Mouse (Mus musculus): ENCODE results near the gene Serpina1e.
"Not testable (repeated sequence)": the region's sequence is repeated elsewhere in the genome, so short reads cannot be mapped to it uniquely, and the experiment has no call there.

Gene Serpina1e

DNA sequence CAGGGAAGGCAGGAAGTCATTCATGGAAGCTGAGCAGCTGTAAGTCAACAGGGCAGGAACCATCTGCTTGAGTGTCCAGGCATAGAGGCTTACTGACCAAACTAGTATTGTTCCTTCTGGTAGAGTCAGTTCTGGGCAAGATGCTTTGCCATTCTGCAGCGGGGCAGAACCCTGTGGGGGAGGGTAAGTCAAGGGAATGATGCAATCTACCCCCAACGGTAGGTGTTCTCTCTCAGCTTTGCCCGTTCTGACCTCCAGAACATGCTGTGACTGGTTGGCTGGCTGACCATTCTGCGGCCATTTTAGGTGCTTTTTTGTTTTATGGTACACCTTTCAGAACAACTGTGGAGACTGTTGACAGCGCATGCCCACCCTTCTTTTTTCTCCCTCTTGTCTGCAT is 3.6 kb upstream of the Serpina1e start:
- no peak for DNase-seq

GRCm38 (mm10) chr12:103961716-103962115 is 2.9 kb upstream of the Serpina1e start:
- DNase-seq: no peak

- not testable (repeated sequence) for DNase-seq
Measured at GRCm38 (mm10) chr12:103956555-103956954, 2.2 kb downstream of the Serpina1e start.

DNA sequence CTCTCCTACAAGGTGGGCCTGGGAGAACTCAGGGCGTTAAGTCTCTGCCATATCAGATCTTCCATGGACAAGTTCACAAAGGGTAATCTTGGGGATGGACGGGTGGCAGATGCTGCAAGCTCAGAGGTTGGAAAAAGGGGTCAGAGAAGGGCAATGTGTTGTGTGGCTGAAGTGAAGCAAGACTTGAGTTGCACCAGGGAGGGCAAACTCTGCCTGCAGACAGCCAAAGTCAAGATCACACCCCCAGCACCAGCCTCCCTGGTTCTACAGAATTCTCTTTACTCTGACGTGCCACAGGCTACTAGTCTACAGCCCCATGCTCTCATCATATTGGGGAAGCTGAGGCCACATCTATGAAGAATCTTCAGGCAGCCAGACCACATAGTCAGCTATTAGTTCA is 5.8 kb downstream of the Serpina1e start:
- DNase-seq: not testable (repeated sequence)

DNA sequence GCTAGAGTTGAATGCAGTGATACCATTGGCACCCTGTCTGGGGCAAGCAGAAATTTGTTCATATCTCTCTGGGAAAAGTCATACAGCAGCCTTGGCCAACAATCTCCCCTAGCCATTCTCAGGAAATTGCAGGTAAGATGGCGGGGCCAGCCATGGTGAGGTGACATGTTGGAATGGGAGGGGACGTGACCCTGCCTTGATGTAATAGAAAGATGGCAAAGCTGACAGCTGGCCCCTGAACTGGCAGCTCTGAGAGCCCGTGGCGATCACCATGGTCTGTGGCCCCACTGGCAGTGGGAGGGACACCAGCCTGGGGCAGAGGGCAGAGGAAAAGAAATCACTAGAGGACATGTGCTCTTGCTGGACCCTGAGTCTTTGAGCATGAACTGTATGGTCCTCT is 12.5 kb downstream of the Serpina1e start:
- DNase-seq: no peak

DNA sequence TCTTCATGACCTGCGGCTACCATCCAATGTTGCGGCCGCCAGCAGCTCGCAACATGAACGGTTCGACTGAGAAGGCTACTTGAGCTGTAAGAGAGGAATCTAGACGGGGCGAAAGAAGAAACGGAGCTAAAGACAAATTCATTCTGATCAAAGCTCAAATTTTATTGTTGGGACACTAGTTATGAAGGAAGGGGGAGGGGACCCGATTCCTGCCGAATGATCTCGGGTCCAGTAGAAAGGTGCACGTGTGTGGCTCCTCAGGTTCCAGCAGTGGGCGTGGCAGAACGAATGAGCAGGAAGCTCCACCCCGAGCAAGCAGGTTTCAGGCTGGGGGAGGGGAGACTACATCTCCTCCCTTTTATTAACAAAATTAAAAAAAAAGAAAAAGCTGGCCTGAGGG is 49.6 kb downstream of the Serpina1e start:
- DNase-seq: not testable (repeated sequence)

- not testable (repeated sequence) for DNase-seq
Measured at GRCm38 (mm10) chr12:103907746-103908145, 51.0 kb downstream of the Serpina1e start.

DNA sequence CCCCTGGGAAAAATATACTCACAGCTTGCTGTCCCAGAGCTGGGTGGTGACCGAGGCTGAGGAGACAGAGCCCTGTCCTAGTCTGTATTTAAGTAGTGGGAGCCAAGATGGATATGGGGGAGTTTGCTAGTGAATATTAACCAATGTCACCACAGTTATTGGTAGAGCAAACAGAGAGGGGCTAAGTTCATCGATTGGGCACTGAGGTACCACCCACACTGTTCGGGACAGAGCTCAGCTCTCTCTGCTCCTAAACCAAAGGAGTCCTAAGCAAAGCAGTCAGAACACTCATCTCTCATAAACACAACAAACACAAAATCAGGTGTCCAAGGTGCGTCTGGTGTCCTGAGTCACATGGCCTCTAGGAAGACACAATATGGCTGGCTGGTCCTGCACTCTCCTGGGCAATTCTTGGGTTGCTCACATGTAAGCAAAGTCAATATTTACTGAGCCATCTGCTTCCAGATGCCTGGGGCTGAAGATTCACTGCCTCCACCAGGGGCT is 53.9 kb downstream of the Serpina1e start, which contains the start of gene Serpina1c:
TSS of gene Serpina1c (minus strand) at position 51 of the 504 bp plus-strand sequence.
- not testable (repeated sequence) for DNase-seq

GRCm38 (mm10) chr12:103901929-103902328 is 56.8 kb downstream of the Serpina1e start:
- not testable (repeated sequence) for DNase-seq
